Mouse (Mus musculus): ENCODE results near the gene Cfap300. TPM values are rescaled to one million over a fixed set of nuclear protein-coding genes. Genes with fewer than 3 reads are reported as not detected.

Gene Cfap300
- polyA plus RNA-seq, 1 experiment from 2014 or later: 5.5 TPM

DNA sequence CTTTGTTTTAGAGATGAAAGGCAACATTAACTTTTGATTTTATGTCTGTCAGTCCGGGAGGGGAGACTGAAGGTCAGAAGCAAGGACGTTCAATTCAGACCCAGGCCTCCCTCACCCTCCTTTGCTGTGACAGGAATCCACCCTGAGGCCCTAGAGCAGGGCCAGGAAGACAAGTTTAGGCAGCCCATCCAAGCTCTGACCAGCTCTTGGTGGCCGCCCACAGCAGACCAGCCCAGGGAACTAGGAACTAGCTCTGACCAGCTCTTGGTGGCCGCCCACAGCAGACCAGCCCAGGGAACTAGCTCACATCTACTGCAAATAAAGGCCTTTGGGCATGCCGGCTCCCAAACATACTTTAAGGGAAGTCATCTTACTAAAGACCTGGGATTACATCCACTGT, 65.0 kb downstream of the Cfap300 start:
- 64% methylated on average over 5 of the region's 5 CpGs for WGBS
- no peak for ATAC-seq (replicated peaks; ENCODE audit: extremely low read depth, insufficient read depth, low FRiP score)

DNA sequence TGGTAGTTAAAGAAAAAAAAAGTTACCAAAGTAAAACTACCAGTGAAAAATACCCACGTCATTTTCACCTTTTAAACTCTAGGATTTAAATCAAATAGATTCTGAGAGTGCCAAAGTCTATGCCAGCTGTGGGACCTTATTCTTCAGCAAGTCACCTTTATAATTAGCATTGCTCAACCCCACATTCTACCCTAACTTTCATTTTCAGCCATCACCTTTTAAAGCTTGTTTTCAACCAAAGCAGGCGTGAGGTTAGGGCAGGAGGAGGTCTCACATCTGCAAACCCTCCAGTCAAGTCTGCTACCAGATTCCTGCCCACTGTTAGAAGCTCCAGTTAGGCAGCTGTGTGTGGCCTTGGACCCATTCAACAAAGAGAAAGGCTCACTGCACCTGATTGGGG, 70.6 kb downstream of the Cfap300 start:
- no peak overlapping the region for H3K4me3 ChIP-seq (ENCODE audit: low read length)
- no peak overlapping the region for H3K4me2 ChIP-seq (ENCODE audit: low read depth, low read length)
- peaks cover 20% of the 10 kb centered on the region; the same call in 1 of the 2 replicates for H3K36me3 ChIP-seq (ENCODE audit: control insufficient read depth, insufficient read depth)
- WGBS: 73% methylated on average over 2 of the region's 2 CpGs
- H3K27ac ChIP-seq (ENCODE audit: low read length): no peak overlapping the region
- peaks cover 14% of the 10 kb centered on the region for H3K4me1 ChIP-seq (ENCODE audit: control insufficient read depth, insufficient read depth, low read length)
- no peaks in the 10 kb centered on the region for H3K9me3 ChIP-seq (replicated peaks; ENCODE audit: control insufficient read depth, low read length)
- ATAC-seq (replicated peaks; ENCODE audit: extremely low read depth, insufficient read depth, low FRiP score): no peak
- no peaks in the 10 kb centered on the region for H3K27me3 ChIP-seq (ENCODE audit: control insufficient read depth, insufficient read depth, low read length)
- H3K9ac ChIP-seq (ENCODE audit: low read length): no peak overlapping the region

More for the DNA sequence above, 65.0 kb downstream of the Cfap300 start:
- H3K9me3 ChIP-seq (replicated peaks; ENCODE audit: control insufficient read depth, low read length): no peaks in the 10 kb centered on the region
- no peaks in the 10 kb centered on the region for H3K27me3 ChIP-seq (ENCODE audit: control insufficient read depth, insufficient read depth, low read length)
- H3K27ac ChIP-seq (ENCODE audit: low read length): peak overlapping the region; percentile 1; the same call in 1 of the 2 replicates
- peaks cover 16% of the 10 kb centered on the region; the same call in 1 of the 2 replicates for H3K36me3 ChIP-seq (ENCODE audit: control insufficient read depth, insufficient read depth)
- no peak overlapping the region for H3K4me2 ChIP-seq (ENCODE audit: low read depth, low read length)
- no peak overlapping the region for H3K9ac ChIP-seq (ENCODE audit: low read length)
- H3K4me3 ChIP-seq (ENCODE audit: low read length): no peak overlapping the region
- H3K4me1 ChIP-seq (ENCODE audit: control insufficient read depth, insufficient read depth, low read length): peaks cover 36% of the 10 kb centered on the region

Other genes with a start within 250 kb of the Cfap300 start
- 27.9 and 29.7 TPM in 2 replicates for gene Birc2, start 205.8 kb downstream of the Cfap300 start, polyA plus RNA-seq (2015; fragmentation: Nextera tagmentation; extraction: Ambion mirVana)
- 7.3 and 10.0 TPM in 2 replicates for gene Birc3, start 169.6 kb downstream of the Cfap300 start, polyA plus RNA-seq (2015; fragmentation: Nextera tagmentation; extraction: Ambion mirVana)
- 21.6 and 21.8 TPM in 2 replicates for gene Yap1, start 38.2 kb downstream of the Cfap300 start, polyA plus RNA-seq (2015; fragmentation: Nextera tagmentation; extraction: Ambion mirVana)
- 1.9 TPM in 2 replicates for gene Cep126, start 91.5 kb upstream of the Cfap300 start, polyA plus RNA-seq (2015; fragmentation: Nextera tagmentation; extraction: Ambion mirVana)